Mouse (Mus musculus) erythroblast, embryonic 14.5 days (primary cell): ENCODE measurements around the gene Catsperg2. TPM values are rescaled to one million over a fixed set of nuclear protein-coding genes. Genes with fewer than 3 reads are reported as not detected.
"Not testable (repeated sequence)": the region's sequence is repeated elsewhere in the genome, so short reads cannot be mapped to it uniquely, and the experiment has no call there.

ENCODE experiments used
- H3K27me3 ChIP-seq: 2 replicates; pipeline ENCODE4 v1.6.1; 2012; ENCODE audit warnings: inconsistent platforms; ENCODE audit not compliant: control insufficient read depth
- H3K36me3 ChIP-seq: 2 replicates; pipeline ENCODE4 v1.6.1; 2012; ENCODE audit warnings: mild to moderate bottlenecking, inconsistent platforms; ENCODE audit not compliant: control insufficient read depth
- H3K4me1 ChIP-seq: 2 replicates; pipeline ENCODE4 v1.6.1; 2012; ENCODE audit warnings: inconsistent platforms; ENCODE audit not compliant: control insufficient read depth
- H3K4me3 ChIP-seq: replicated peaks from 2 replicates; pipeline ENCODE3; 2012; ENCODE audit warnings: moderate library complexity, mild to moderate bottlenecking, inconsistent platforms
- H3K9me3 ChIP-seq: 2 replicates; pipeline ENCODE4 v1.6.1; 2012; ENCODE audit warnings: low read length, inconsistent platforms, mixed read lengths; ENCODE audit not compliant: control insufficient read depth
- GATA1 ChIP-seq: IDR thresholded peaks from 2 replicates; pipeline ENCODE4 v1.6.1; 2012; ENCODE audit warnings: low read length, inconsistent platforms, mixed read lengths
- TAL1 ChIP-seq: IDR thresholded peaks from 3 replicates; pipeline ENCODE4 v1.6.1; 2012; ENCODE audit warnings: low read length, inconsistent platforms, mixed read lengths
- polyA plus RNA-seq: library from polyadenylated mRNA; stranded (reverse); fragments of >175 nt; gene quantifications from 2 replicates; pipeline ENCODE4 v1.2.3, GENCODE M21; 2012

The Catsperg2 gene
- polyA plus RNA-seq = not detected in 2 replicates

GRCm38 (mm10) chr7:29726860-29727259 is at the start of gene Catsperg2:
Catsperg2 (minus strand) TSS chr7:29727032.
- H3K4me3 ChIP-seq, H3K36me3 ChIP-seq, H3K27me3 ChIP-seq, H3K4me1 ChIP-seq: not testable (repeated sequence)
- peaks cover 18% of the 10 kb centered on the region for H3K9me3 ChIP-seq

- peaks cover 24% of the 10 kb centered on the region for H3K9me3 ChIP-seq
- H3K4me1 ChIP-seq = no peaks in the 10 kb centered on the region
- no peak overlapping the region for H3K4me3 ChIP-seq
- H3K27me3 ChIP-seq = no peaks in the 10 kb centered on the region
- peaks cover 72% of the 10 kb centered on the region for H3K36me3 ChIP-seq
- no peak for TF ChIP-seq TAL1
- TF ChIP-seq GATA1 = no peak
These were observed 49.7 kb upstream of the Catsperg2 start for GRCm38 (mm10) chr7:29776568-29776967.

GRCm38 (mm10) chr7:29774371-29774770 is 47.5 kb upstream of the Catsperg2 start:
- no peaks in the 10 kb centered on the region for H3K27me3 ChIP-seq
- peaks cover 8% of the 10 kb centered on the region for H3K4me1 ChIP-seq
- TF ChIP-seq TAL1 (no peak), GATA1 (no peak)
- peaks cover 78% of the 10 kb centered on the region for H3K36me3 ChIP-seq
- H3K4me3 ChIP-seq = no peak overlapping the region
- peaks cover 24% of the 10 kb centered on the region for H3K9me3 ChIP-seq

- Histone ChIP-seq H3K9me3 (peaks cover 24% of the 10 kb centered on the region), H3K27me3 (no peaks in the 10 kb centered on the region), H3K4me1 (peaks cover 13% of the 10 kb centered on the region), H3K36me3 (peaks cover 72% of the 10 kb centered on the region), H3K4me3 (no peak overlapping the region)
- TF ChIP-seq TAL1 = no peak
- TF ChIP-seq GATA1 = no peak
These were observed 46.7 kb upstream of the Catsperg2 start for GRCm38 (mm10) chr7:29773503-29773902.

- peaks cover 34% of the 10 kb centered on the region for H3K4me1 ChIP-seq
- H3K36me3 ChIP-seq = peaks cover 30% of the 10 kb centered on the region
- peak overlapping the region; percentile 92 for H3K4me3 ChIP-seq
- no peaks in the 10 kb centered on the region for H3K27me3 ChIP-seq
- no peaks in the 10 kb centered on the region; the same call in 1 of the 2 replicates for H3K9me3 ChIP-seq
- TF ChIP-seq TAL1 (no peak), GATA1 (no peak)
These were observed 42.1 kb upstream of the Catsperg2 start for GRCm38 (mm10) chr7:29768980-29769379.

- Histone ChIP-seq H3K36me3 (peaks cover 23% of the 10 kb centered on the region), H3K9me3 (no peaks in the 10 kb centered on the region; the same call in 1 of the 2 replicates), H3K27me3 (no peaks in the 10 kb centered on the region), H3K4me3 (peak within 1 kb of the TSS; percentile 92), H3K4me1 (peaks cover 34% of the 10 kb centered on the region)
- TF ChIP-seq TAL1 (no peak), GATA1 (no peak)
These were observed 41.5 kb upstream of the Catsperg2 start, which contains the start of gene Zfp84 for GRCm38 (mm10) chr7:29768090-29768900. Zfp84 (plus strand) TSS chr7:29768552.

GRCm38 (mm10) chr7:29767058-29767686 is 40.3 kb upstream of the Catsperg2 start:
- peaks cover 34% of the 10 kb centered on the region for H3K4me1 ChIP-seq

GRCm38 (mm10) chr7:29764702-29765101 is 37.9 kb upstream of the Catsperg2 start:
- H3K27me3 ChIP-seq = no peaks in the 10 kb centered on the region
- no peaks in the 10 kb centered on the region; the same call in 1 of the 2 replicates for H3K9me3 ChIP-seq
- no peak overlapping the region for H3K4me3 ChIP-seq
- no peak for TF ChIP-seq GATA1
- TF ChIP-seq TAL1 = no peak
- 0 out of 2 replicates have a peak, but pooled peaks cover 2% of the 10 kb centered on the region for H3K36me3 ChIP-seq
- H3K4me1 ChIP-seq = peaks cover 29% of the 10 kb centered on the region

More at GRCm38 (mm10) chr7:29767058-29767686, 40.3 kb upstream of the Catsperg2 start:
- Histone ChIP-seq H3K9me3 (no peaks in the 10 kb centered on the region; the same call in 1 of the 2 replicates), H3K4me3 (peak overlapping the region; percentile 92), H3K36me3 (peaks cover 14% of the 10 kb centered on the region), H3K27me3 (no peaks in the 10 kb centered on the region)
- TF ChIP-seq TAL1 (no peak), GATA1 (no peak)

GRCm38 (mm10) chr7:29760476-29760875 is 33.6 kb upstream of the Catsperg2 start:
- Histone ChIP-seq H3K9me3 (peaks cover 13% of the 10 kb centered on the region), H3K4me1 (no peaks in the 10 kb centered on the region), H3K36me3 (no peaks in the 10 kb centered on the region), H3K4me3 (no peak overlapping the region), H3K27me3 (no peaks in the 10 kb centered on the region)
- no peak for TF ChIP-seq GATA1
- no peak for TF ChIP-seq TAL1
